Mouse (Mus musculus): ENCODE data around the gene Gucy2e.
A peak's percentile ranks its signal among the peaks of the same experiment; 100 is the strongest.

Gene Gucy2e

GRCm38 (mm10) chr11:69172606-69173005 is 64.2 kb downstream of the Gucy2e start:
- no peak for DNase-seq (ENCODE audit: low spot score)

DNA sequence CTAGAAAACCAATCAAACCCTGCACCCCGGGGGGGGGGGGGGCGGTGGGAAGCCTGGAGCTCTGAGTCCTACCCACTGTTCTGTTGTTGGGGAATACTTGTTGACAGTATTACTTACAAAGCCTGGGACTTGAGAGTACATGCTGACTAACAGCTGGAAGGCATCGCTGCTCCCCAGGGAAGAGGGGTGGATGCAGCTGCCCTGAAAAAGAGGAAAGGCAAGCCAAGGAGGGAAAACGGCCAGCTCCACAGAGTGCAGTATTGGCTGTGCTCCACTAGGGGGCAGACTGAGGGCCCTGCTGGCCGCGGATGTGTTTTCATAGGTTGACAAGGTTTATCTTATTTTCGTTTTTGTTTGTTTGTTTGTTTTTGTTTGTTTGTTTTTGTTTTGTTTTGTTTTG is 65.2 kb downstream of the Gucy2e start:
- DNase-seq (ENCODE audit: low spot score) = peak; percentile 51

DNA sequence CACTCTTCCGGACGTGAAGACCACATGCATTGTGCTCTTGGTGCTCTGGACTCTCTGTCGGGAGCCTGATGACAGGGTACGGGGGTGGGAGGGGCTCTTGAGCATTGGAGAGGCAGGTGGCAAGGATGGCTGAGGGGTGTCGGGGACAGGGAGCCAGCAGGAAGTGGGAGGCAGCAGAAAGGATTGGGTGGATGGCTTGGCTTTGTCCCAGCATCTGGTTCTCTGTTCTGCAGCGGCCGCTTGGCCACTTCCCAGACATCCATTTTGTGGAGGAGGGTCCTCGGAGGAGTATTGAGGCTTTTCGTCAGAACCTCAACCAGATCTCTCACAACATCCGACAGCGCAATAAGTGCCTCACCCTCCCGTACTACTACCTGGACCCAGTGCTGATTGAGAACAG is 67.5 kb downstream of the Gucy2e start:
- DNase-seq (ENCODE audit: low spot score) = no peak
